Mouse (Mus musculus): ENCODE data around the gene Samd9l.
"Not testable (repeated sequence)": the region's sequence is repeated elsewhere in the genome, so short reads cannot be mapped to it uniquely, and the experiment has no call there.

The Samd9l gene

GRCm38 (mm10) chr6:3399340-3400068 lies at the start of gene Samd9l:
Gene Samd9l (minus strand): TSS chr6:3399572.
- DNase-seq (ENCODE audit: low spot score): peak; percentile 99

GRCm38 (mm10) chr6:3447404-3447803 lies 48.0 kb upstream of the Samd9l start:
- DNase-seq (ENCODE audit: low spot score): peak; percentile 90

- no peak for DNase-seq (ENCODE audit: low spot score)
Observed at GRCm38 (mm10) chr6:3443905-3444304, 44.5 kb upstream of the Samd9l start.

GRCm38 (mm10) chr6:3436087-3436486 lies 36.7 kb upstream of the Samd9l start:
- no peak for DNase-seq (ENCODE audit: low spot score)

GRCm38 (mm10) chr6:3430976-3431375 lies 31.6 kb upstream of the Samd9l start:
- not testable (repeated sequence) for DNase-seq (ENCODE audit: low spot score)

- no peak for DNase-seq (ENCODE audit: low spot score)
Observed at GRCm38 (mm10) chr6:3427047-3427446, 27.7 kb upstream of the Samd9l start.

GRCm38 (mm10) chr6:3425333-3425732 lies 26.0 kb upstream of the Samd9l start:
- not testable (repeated sequence) for DNase-seq (ENCODE audit: low spot score)

- not testable (repeated sequence) for DNase-seq (ENCODE audit: low spot score)
Observed at GRCm38 (mm10) chr6:3424613-3425277, 25.4 kb upstream of the Samd9l start.

- DNase-seq (ENCODE audit: low spot score): not testable (repeated sequence)
Observed at GRCm38 (mm10) chr6:3397182-3397906, 2.0 kb downstream of the Samd9l start.

GRCm38 (mm10) chr6:3395921-3396611 lies 3.3 kb downstream of the Samd9l start:
- not testable (repeated sequence) for DNase-seq (ENCODE audit: low spot score)

- DNase-seq (ENCODE audit: low spot score): no peak
Observed at GRCm38 (mm10) chr6:3389995-3390394, 9.4 kb downstream of the Samd9l start.

- no peak for DNase-seq (ENCODE audit: low spot score)
Observed at GRCm38 (mm10) chr6:3386565-3386964, 12.8 kb downstream of the Samd9l start.

- not testable (repeated sequence) for DNase-seq (ENCODE audit: low spot score)
Observed at GRCm38 (mm10) chr6:3384816-3385215, 14.6 kb downstream of the Samd9l start.

GRCm38 (mm10) chr6:3384115-3384791 lies 15.1 kb downstream of the Samd9l start:
- DNase-seq (ENCODE audit: low spot score): not testable (repeated sequence)

- no peak for DNase-seq (ENCODE audit: low spot score)
Observed at GRCm38 (mm10) chr6:3379146-3379545, 20.2 kb downstream of the Samd9l start.

GRCm38 (mm10) chr6:3376687-3377086 lies 22.7 kb downstream of the Samd9l start:
- no peak for DNase-seq (ENCODE audit: low spot score)

GRCm38 (mm10) chr6:3369527-3369926 lies 29.8 kb downstream of the Samd9l start:
- no peak for DNase-seq (ENCODE audit: low spot score)

GRCm38 (mm10) chr6:3365609-3366008 lies 33.8 kb downstream of the Samd9l start:
- not testable (repeated sequence) for DNase-seq (ENCODE audit: low spot score)

- peak; percentile 31 for DNase-seq (ENCODE audit: low spot score)
Observed at GRCm38 (mm10) chr6:3345924-3346597, 53.3 kb downstream of the Samd9l start.

- peak; percentile 46 for DNase-seq (ENCODE audit: low spot score)
Observed at GRCm38 (mm10) chr6:3345043-3345639, 54.2 kb downstream of the Samd9l start.

All from adipocyte (in vitro differentiated cells).